Mouse (Mus musculus) lung, adult 2 months (tissue): ENCODE measurements around the gene Baz2b.

ENCODE experiments used
- CTCF ChIP-seq: fragments of 200-500 bp; IDR thresholded peaks from 2 replicates; pipeline ENCODE4 v1.5.1; 2011; ENCODE audit warnings: mild to moderate bottlenecking, low read length, control low read depth; ENCODE audit not compliant: insufficient read depth
- POLR2A ChIP-seq: fragments of 200-500 bp; IDR thresholded peaks from 2 replicates; pipeline ENCODE4 v1.6.1; 2011; ENCODE audit warnings: low read depth, mild to moderate bottlenecking, control low read depth, low read length, borderline replicate concordance; ENCODE audit errors: extremely low read depth

DNA sequence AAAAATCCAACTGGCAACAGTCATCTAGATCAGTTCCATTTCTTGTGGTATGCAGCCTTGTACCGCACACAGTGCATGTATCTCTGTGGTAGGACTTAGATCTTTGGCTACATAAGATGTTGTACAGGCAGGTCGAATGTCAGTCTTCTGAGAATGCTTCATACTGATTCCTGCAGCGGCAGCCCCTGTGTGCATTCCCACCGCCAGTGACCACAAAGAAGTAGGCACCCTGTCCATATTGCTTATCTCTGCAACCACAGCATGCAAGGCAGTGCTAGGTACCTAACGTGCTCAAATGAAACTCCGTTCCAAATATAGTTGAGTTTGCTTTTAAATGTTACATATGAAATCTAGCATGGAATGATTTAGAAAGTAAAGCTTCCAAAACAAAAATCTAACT, 328.2 kb downstream of the Baz2b start:
- TF ChIP-seq POLR2A = no peak
- no peak for TF ChIP-seq CTCF
